Mouse (Mus musculus) megakaryocyte, embryonic 14.5 days (primary cell): Measurements from ENCODE around the gene Tbx20.

Experiments
- FLI1 ChIP-seq: IDR thresholded peaks from 2 replicates; pipeline ENCODE4 v1.6.1; 2012; ENCODE audit warnings: low read length, inconsistent platforms, mixed read lengths
- GATA1 ChIP-seq: IDR thresholded peaks from 3 replicates; pipeline ENCODE4 v1.6.1; 2012; ENCODE audit warnings: mixed read lengths, low read length, inconsistent platforms, borderline replicate concordance

- TF ChIP-seq GATA1 (no peak), FLI1 (no peak)
Observed at GRCm38 (mm10) chr9:24771713-24772112, 2.4 kb downstream of the Tbx20 start.
